Mouse (Mus musculus) myocyte (in vitro differentiated cells): ENCODE data around the gene Bhmt.

Experiments used
- CEBPB ChIP-seq: IDR thresholded peaks from 2 replicates; pipeline ENCODE4 v1.6.1; 2011; ENCODE audit warnings: mild to moderate bottlenecking, moderate library complexity; ENCODE audit not compliant: poor library complexity, insufficient read depth, severe bottlenecking
- E2F4 ChIP-seq: IDR thresholded peaks from one replicate; pipeline ENCODE4 v1.6.1; 2011; ENCODE audit warnings: mild to moderate bottlenecking, control low read depth, moderate library complexity; ENCODE audit not compliant: insufficient read depth
- MAX ChIP-seq: IDR thresholded peaks from one replicate; pipeline ENCODE4 v1.6.1; 2011; ENCODE audit warnings: low read depth, mild to moderate bottlenecking, control low read depth
- MYOD1 ChIP-seq, 3 experiments: IDR thresholded peaks; one replicate each; pipeline ENCODE4 v1.6.1; 2011; ENCODE audit warnings: control low read depth in 2 of 3, low read depth in 2 of 3, mild to moderate bottlenecking in 2 of 3, moderate library complexity in 1 of 3; ENCODE audit not compliant: insufficient read length in 2 of 3, control insufficient read depth in 1 of 3
- MYOG ChIP-seq, 3 experiments: IDR thresholded peaks; one replicate each; pipeline ENCODE4 v1.6.1; 2011; ENCODE audit warnings: control low read depth in 2 of 3, low read depth in 2 of 3, mild to moderate bottlenecking in 2 of 3; ENCODE audit not compliant: insufficient read length in 2 of 3, control insufficient read depth in 1 of 3, insufficient read depth in 1 of 3
- POLR2A ChIP-seq: IDR thresholded peaks from one replicate; pipeline ENCODE4 v1.6.1; 2011; ENCODE audit warnings: low read depth, mild to moderate bottlenecking, control low read depth, moderate library complexity; ENCODE audit not compliant: insufficient read length
- TCF12 ChIP-seq: IDR thresholded peaks from one replicate; pipeline ENCODE4 v1.6.1; 2011; ENCODE audit warnings: mild to moderate bottlenecking, control low read depth; ENCODE audit not compliant: poor library complexity, insufficient read depth, severe bottlenecking
- USF1 ChIP-seq: IDR thresholded peaks from one replicate; pipeline ENCODE4 v1.6.1; 2011; ENCODE audit warnings: low read depth, mild to moderate bottlenecking, control low read depth, moderate library complexity

- no peak for TF ChIP-seq POLR2A
- TF ChIP-seq E2F4 = no peak
- TF ChIP-seq MYOG (IDR thresholded peaks at IDR 0.05; ENCODE audit: control insufficient read depth in 1 of 3, insufficient read depth in 1 of 3, insufficient read length in 2 of 3, low read depth in 2 of 3) = no peak
- TF ChIP-seq USF1 = no peak
- TF ChIP-seq TCF12 = no peak
- no peak for TF ChIP-seq CEBPB
- no peak for TF ChIP-seq MAX
- no peak for TF ChIP-seq MYOD1 (IDR thresholded peaks at IDR 0.05; ENCODE audit: control insufficient read depth in 1 of 3, insufficient read length in 2 of 3, low read depth in 2 of 3)
Measured at GRCm38 (mm10) chr13:93608476-93608875, 29.3 kb downstream of the Bhmt start.
